Mouse (Mus musculus): ENCODE data around the gene Ift46.

The Ift46 gene

DNA sequence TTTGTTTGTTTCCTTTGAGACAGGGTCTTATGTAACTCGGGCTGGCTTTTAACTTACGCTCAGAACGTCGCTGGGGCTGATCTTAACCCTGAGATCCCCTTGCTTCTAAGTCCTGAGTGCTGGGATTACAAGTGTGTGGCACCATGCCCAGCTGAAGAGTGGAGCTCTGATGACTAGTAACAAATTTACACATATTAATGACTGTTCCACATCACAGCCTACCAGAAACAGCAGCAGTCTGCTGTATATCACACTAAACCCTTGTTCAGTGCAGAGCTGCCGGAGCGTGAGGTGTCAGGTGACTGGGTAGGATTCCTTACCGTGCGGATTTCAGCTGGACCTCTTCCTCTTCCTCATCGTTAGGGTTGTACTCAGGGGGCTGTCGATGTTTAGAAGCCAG is 42.6 kb downstream of the Ift46 start:
- no peak for DNase-seq

- no peak for DNase-seq
Observed at GRCm38 (mm10) chr9:44814179-44814578, 46.5 kb downstream of the Ift46 start.

- DNase-seq = no peak
Observed at GRCm38 (mm10) chr9:44817522-44817921, 49.8 kb downstream of the Ift46 start.

DNA sequence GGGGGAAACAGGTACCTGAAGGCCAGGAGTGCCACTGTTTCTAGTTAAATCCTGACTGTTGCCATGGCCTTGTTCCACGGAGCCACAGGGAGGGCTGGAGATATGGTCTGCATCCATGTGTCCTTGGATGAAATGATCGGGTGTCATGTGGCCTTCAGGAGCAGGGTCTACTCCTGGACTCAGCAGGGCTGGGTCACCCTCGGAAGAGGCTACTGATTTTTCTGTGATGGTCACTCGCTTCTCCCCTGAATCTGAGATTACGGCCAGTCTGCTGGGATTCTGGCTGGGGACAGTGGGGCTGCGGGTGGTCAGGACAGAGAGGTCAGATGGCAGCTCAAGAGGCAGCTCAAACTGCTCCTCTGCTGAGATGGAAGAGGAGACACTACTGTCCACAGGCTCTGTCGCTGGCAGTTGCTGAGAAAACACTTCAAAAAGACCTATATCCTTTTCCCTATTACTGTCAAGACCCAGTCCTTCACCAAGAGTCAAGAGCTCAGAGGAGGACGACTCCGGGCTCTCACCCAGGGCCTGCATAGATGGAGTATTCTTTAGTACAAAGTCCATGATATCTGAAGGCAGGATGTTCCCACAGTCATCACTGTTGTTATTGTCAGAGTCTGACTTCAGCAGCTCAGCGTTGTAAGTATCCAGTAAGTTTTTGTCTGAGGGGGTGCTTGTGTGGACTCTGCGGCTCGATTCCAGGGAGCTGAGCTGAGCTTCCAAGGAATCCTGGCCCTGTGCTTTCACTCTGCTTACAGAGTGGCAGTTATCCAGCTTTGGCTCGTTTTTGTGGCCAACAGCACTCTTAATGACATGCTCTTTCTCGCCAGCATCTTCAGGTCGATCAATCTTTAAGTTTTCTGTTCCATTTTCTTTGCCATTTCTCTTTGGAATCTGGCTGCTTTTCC is 52.5 kb downstream of the Ift46 start:
- peak in 1 of 2 experiments; percentile 43 for DNase-seq

GRCm38 (mm10) chr9:44826660-44827059 is 59.0 kb downstream of the Ift46 start:
- DNase-seq = no peak

- no peak for DNase-seq
Observed at GRCm38 (mm10) chr9:44828944-44829343, 61.2 kb downstream of the Ift46 start.

DNA sequence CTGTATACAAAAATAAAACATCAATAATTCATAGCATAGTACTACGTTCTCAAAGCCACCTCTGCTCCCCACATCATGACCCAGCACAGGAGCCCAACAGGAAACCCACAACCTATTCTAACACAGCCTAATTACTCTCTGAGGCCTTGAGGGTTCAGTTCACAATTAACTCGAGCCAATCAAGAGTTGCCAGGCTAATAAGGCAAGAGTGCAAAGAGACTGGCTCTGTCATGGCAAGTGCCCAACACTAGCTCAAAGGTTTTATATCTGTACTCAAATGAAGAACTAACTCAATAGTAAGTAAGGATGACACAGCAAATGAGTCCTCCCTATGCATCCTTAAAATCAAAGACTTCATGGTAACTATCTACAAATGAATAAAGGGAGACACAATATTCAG is 62.8 kb downstream of the Ift46 start:
- DNase-seq = no peak

GRCm38 (mm10) chr9:44832356-44832755 is 64.6 kb downstream of the Ift46 start:
- DNase-seq = peak; percentile 47 to 50

- peak; percentile 85 to 87 for DNase-seq
Observed at GRCm38 (mm10) chr9:44836439-44836838, 68.7 kb downstream of the Ift46 start.

DNA sequence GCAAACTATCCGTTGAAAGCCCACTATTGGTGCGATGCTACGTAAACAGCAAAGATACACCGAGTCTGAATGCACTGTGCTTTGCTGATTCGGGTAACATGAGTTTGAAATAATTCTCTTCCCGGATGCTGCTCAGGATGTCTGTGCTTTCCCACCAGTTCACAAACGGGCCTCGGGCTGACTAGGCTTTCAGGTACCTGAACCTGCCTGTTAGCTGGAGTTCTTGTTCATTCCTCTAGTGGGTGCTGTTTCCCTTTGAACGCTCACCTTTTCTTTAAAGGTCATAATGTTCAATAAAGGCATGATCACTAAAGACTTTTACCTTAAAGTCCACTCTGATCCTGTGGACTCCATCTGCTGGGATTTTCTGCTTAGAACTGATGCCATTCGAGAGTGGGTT is 73.5 kb downstream of the Ift46 start:
- peak; percentile 41 to 56 for DNase-seq

All from cerebellum, postnatal 10 days (tissue).